Mouse (Mus musculus): ENCODE results near the gene Kmt2b.

The Kmt2b gene

GRCm38 (mm10) chr7:30600651-30601050, 12.1 kb upstream of the Kmt2b start:
- DNase-seq (ENCODE audit: low spot score): no peak

DNA sequence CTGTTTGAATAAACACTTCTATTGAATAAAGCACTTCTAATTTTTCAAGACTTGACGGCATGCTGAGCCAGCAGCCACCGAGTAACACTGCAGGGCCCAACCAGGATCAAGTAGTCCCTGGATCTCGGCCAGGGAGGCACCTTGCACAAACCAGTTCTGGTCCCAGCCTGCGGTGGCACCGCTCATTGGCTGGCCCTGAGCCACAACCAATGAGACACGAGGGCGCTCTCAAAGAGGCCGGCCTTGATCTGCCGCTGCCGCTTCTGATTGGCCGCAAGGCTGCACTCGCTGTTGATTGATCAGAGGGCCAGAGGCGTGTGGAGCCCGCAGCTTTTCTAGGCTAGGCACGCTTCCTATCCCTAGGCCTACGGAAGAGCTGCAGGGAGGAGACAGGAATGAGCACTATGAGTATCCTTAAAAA, 11.4 kb upstream of the Kmt2b start:
- DNase-seq (ENCODE audit: low spot score): peak; percentile 91

DNA sequence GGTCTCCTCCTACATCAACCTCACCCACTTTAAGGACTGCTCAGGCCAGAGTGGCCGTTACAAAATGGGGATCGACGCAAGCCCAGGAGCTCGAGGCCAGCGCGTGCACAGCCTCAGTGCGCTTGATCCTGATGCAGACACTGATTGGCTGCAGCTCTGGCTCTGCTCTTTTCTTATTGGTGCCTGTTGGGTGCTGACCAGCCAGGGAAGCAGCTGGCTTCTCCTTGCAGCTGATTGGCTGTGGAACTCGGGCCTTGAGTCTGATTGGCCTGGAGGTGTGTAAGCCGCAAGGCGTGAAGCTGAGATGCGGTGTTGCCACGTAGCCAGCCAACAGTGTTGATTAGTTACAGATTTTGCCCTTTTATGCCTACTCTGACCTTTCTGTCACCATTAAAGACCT, 10.3 kb upstream of the Kmt2b start, which contains the start of gene Zbtb32:
Gene Zbtb32, minus strand, starts transcription at position 124 of the 400 bp plus-strand sequence.
- no peak for DNase-seq (ENCODE audit: low spot score)

DNA sequence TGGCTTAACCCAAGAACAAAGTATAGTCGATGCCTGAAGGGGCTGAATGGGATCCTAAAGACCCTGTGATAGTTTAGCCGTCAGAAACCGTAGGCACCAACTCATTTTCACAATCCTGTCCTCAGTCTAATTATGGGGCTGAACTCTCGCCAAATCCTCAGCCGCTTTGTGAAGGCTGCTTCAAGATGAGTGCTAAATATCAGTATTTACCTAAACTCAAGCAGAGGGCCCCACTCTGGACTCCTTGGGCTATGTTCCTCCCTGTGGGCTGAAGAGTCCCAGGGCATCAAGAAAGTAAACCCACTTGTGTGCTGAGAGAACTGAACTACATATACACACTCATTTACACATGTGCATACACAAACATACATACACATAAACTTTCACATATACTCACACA, 8.3 kb upstream of the Kmt2b start:
- DNase-seq (ENCODE audit: low spot score): no peak

- DNase-seq (ENCODE audit: low spot score): no peak
Measured at GRCm38 (mm10) chr7:30596093-30596492, 7.6 kb upstream of the Kmt2b start.

- DNase-seq (ENCODE audit: low spot score): no peak
Measured at GRCm38 (mm10) chr7:30594510-30595024, 6.0 kb upstream of the Kmt2b start.

DNA sequence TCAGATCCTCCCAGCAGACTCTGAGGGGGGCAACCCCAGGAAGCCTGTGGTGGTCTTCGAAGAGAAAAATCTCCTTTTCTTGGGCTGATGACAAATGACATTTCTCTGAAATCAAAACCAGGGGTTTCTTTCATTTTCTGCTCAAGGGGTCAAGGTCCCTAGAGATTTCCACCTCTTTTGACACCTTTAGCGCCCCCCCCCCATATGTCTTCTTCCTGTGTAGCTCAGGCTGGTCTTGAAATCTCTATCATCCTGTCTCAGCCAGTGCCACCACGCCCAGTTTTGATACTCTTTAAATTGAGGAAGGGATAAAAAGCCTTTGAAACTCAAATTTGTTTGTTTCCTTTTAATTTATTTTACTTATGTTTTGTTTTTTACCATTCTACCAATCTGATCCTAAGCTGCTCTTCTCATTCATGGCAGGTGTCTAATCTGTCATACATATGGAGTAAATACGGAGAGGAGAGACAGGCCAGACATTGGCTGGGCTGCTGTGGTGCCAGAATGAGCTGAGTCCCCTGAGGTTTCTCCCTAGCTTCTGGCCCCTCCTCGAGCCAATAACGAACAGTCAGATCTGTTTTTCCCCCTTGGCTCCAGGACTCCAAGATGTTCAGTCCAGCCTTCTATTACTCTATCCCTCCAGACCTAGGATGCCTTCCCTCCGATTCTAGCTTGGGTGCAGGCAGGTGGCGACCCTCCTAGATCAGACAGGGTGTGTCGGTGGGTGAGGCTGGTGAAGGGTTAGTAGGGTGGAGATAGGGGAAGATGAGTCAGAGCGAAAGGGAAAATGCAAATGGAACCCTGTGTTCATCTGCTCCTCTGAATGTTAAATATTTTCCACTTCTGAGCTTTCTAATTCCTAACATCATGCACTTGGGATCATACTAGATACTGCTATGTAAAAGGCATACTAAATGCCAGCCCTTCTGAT, 5.3 kb upstream of the Kmt2b start:
- no peak for DNase-seq (ENCODE audit: low spot score)

DNA sequence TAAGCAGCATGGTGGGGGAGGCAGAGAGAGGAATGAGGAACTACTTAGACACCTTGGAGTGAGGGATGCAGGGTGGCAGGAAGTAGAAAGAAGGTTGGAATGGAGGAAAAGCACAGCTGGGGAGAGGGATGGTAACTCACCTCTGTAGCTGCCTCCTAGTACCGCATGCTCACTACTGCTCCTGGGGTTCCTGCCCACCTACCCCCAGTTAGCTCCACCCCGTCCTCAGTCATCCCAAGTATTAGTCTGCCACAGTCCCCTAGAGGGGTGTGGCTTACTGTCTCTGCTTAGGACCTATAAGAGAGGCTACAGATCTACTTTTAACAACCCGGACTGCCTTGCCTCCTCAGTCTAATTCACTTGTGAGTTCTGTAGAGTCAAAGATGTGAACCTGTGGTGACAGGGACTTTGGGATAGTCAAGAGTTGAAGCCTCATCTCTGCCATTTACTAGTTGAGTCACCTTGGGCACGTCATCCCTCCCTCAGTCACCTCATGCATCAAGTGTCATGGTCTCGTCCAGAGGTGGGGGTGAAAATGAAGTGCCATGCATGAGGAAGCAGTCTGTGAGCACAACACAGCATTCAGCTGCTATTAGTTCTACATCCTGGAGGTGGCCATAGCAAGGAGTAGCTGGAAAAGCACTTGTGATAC, 4.4 kb upstream of the Kmt2b start:
- DNase-seq (ENCODE audit: low spot score): no peak

DNA sequence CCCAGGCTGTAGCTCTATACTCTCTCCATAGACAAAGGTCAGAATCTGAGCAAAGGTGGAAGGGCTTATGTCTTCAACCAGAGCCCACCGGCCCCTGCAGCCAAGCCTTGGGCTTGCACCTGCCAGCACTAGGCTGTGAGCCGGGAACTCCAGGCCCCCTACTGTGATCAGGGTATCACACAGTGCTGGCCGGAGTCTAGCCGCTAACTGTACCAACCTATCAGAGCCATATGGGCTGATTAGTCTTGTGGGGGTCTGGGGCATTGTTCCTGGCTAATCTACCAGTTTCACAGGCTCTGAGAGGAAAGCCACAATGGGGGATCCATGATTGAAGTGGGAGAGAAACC, 3.1 kb upstream of the Kmt2b start:
- no peak for DNase-seq (ENCODE audit: low spot score)

DNA sequence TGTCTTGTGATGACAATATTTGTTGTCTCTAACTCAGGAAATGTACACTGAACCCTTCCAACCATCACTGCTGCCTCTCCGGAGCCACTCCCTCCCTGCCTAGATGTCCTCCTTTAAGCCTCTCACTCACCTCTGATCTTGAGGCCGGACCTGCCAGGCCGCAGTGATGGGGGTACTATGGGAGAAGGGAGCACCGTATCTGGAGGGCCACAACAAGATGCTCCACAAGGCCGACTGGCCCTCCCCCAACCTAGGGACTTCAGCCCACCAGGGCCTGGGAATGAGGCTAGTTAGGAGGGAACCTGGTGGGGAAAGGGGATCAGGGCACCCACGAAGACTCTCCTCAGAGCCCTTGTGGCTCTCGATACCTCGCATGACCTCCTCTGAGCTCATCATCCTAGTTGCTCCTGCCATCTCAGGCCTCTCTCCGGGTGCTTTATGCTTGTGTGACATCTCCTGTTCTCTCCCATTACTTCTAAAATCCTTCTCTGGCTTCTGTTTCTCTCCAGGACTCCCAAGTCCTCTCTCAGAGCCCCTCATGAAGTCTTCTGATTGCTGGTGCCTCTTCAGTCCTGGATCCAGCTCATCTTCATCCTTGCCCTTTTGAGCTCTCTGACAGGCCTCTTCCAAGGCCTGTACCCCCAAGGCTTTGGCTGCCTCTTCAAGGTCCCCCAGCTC, 2.5 kb upstream of the Kmt2b start:
- no peak for DNase-seq (ENCODE audit: low spot score)

DNA sequence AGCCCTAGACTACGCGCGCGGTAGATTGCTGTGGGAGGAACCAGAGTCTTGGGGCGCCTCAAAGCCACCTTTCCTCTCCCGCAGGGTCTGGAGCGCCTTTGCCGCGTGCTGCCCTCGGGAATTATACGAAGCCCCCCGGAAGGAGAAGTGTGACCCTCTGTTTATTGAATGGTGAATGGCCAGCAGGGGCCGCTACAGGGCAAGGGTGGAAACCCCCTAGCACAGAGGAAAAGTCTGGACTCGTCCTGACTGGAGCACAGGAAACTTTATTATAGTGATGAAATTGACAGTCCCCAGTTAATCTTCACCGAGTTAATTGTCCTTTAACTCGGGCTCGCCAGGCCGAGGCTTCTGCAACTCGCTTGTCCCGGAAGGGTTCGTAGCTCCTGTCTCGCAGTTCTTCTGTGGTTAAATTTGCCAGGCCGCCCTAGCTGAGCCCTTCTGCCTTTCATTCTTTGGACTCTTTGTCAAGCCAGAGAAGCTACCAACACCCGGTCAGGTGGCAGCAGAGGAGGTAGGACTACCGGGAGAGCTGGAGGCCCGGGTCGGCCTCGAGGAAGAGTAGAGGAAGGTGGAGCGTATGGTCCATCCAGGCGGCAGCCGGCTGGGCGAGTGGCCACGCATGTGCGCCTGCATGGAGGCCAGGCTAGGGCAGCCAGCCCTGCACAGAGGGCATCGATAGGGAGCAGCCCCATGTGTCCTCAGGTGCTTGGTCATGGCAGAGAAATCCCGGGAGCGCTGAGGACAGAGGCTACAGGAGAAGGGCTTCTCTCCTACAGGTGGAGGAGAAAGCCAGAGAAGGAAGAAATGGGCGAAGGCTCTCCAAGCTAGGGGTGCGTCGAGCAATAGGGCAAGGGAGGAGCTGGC, 1.1 kb upstream of the Kmt2b start:
- DNase-seq (ENCODE audit: low spot score): peak; percentile 94

GRCm38 (mm10) chr7:30587842-30588667, 471 bp downstream of the Kmt2b start:
- DNase-seq (ENCODE audit: low spot score): peak; percentile 28

- no peak for DNase-seq (ENCODE audit: low spot score)
Measured at GRCm38 (mm10) chr7:30586455-30587020, 2.0 kb downstream of the Kmt2b start.

- no peak for DNase-seq (ENCODE audit: low spot score)
Measured at GRCm38 (mm10) chr7:30585170-30585569, 3.4 kb downstream of the Kmt2b start.

- no peak for DNase-seq (ENCODE audit: low spot score)
Measured at GRCm38 (mm10) chr7:30584339-30584738, 4.2 kb downstream of the Kmt2b start.

GRCm38 (mm10) chr7:30581547-30581946, 7.0 kb downstream of the Kmt2b start:
- no peak for DNase-seq (ENCODE audit: low spot score)

GRCm38 (mm10) chr7:30579950-30580349, 8.6 kb downstream of the Kmt2b start:
- no peak for DNase-seq (ENCODE audit: low spot score)

GRCm38 (mm10) chr7:30572969-30573368, 15.6 kb downstream of the Kmt2b start:
- no peak for DNase-seq (ENCODE audit: low spot score)

DNA sequence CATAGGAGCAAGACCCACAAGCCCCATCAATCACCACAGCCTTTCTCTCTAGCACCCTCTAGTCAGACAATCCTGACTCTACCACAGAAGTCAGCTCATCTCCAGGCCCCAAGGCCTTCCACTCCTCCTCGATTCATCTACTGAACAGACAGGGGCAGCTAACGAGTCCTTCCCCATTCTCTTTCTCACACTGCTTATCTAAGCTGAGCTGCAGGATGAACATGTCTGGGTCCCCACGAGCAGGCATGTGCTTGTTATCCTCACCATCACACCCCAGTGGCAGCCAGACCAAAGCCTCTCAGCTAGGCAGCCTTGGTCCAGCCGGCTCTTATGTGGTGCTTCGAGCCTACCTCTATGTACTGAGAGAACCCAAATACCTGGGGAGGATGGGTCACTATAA, 16.1 kb downstream of the Kmt2b start:
- no peak for DNase-seq (ENCODE audit: low spot score)

DNA sequence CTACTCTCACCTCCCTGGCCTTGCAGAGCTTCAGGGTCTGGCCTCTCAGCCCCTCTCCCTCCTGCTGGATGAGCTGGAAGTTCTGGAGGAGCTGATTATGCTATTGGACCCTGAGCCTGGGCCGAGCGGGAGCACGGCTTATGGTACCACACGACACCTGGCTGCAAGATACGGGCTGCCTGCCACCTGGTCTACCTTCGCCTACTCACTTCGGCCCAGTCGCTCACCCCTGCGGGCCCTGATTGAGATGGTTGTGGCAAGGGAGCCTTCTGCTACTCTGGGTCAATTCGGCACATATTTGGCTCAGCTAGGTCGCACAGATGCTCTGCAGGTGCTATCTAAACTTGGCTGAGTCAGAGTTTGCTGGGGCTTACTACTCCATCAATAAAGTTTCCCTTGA, 21.0 kb downstream of the Kmt2b start:
- no peak for DNase-seq (ENCODE audit: low spot score)
